Mouse (Mus musculus): ENCODE measurements around the gene Abca12. TPM values are rescaled to one million over a fixed set of nuclear protein-coding genes. Genes with fewer than 3 reads are reported as not detected.

The Abca12 gene
- total RNA-seq (2021), result not detected
- long read RNA-seq, experiment 1, result 0 reads
- long read RNA-seq, experiment 2, result 0 reads

GRCm38 (mm10) chr1:71414810-71415209 is at the start of gene Abca12:
Abca12 (minus strand) TSS chr1:71414910.
- no peak for DNase-seq (ENCODE audit: low spot score in 2 of 2)

GRCm38 (mm10) chr1:71457961-71458360 is 43.3 kb upstream of the Abca12 start:
- peak in 1 of 2 experiments; percentile 24 for DNase-seq (ENCODE audit: low spot score in 2 of 2)

GRCm38 (mm10) chr1:71447424-71447823 is 32.7 kb upstream of the Abca12 start:
- DNase-seq (ENCODE audit: low spot score in 2 of 2), result no peak

GRCm38 (mm10) chr1:71421741-71422333 is 7.1 kb upstream of the Abca12 start:
- no peak for DNase-seq (ENCODE audit: low spot score in 2 of 2)

- no peak for DNase-seq (ENCODE audit: low spot score in 2 of 2)
Measured at GRCm38 (mm10) chr1:71418467-71418866, 3.8 kb upstream of the Abca12 start.

GRCm38 (mm10) chr1:71417951-71418350 is 3.2 kb upstream of the Abca12 start:
- no peak for DNase-seq (ENCODE audit: low spot score in 2 of 2)

GRCm38 (mm10) chr1:71414084-71414483 is 626 bp downstream of the Abca12 start:
- DNase-seq (ENCODE audit: low spot score in 2 of 2), result no peak

- DNase-seq (ENCODE audit: low spot score in 2 of 2), result no peak
Measured at GRCm38 (mm10) chr1:71413114-71413513, 1.6 kb downstream of the Abca12 start.

- DNase-seq (ENCODE audit: low spot score in 2 of 2), result no peak
Measured at GRCm38 (mm10) chr1:71407711-71408110, 7.0 kb downstream of the Abca12 start.

GRCm38 (mm10) chr1:71397635-71398034 is 17.1 kb downstream of the Abca12 start:
- no peak for DNase-seq (ENCODE audit: low spot score in 2 of 2)

- DNase-seq (ENCODE audit: low spot score in 2 of 2), result no peak
Measured at GRCm38 (mm10) chr1:71396105-71396504, 18.6 kb downstream of the Abca12 start.

- no peak for DNase-seq (ENCODE audit: low spot score in 2 of 2)
Measured at GRCm38 (mm10) chr1:71394177-71394576, 20.5 kb downstream of the Abca12 start.

- no peak for DNase-seq (ENCODE audit: low spot score in 2 of 2)
Measured at GRCm38 (mm10) chr1:71393489-71393888, 21.2 kb downstream of the Abca12 start.

- no peak for DNase-seq (ENCODE audit: low spot score in 2 of 2)
Measured at GRCm38 (mm10) chr1:71392463-71392862, 22.2 kb downstream of the Abca12 start.

GRCm38 (mm10) chr1:71386593-71386992 is 28.1 kb downstream of the Abca12 start:
- no peak for DNase-seq (ENCODE audit: low spot score in 2 of 2)

GRCm38 (mm10) chr1:71384098-71384497 is 30.6 kb downstream of the Abca12 start:
- DNase-seq (ENCODE audit: low spot score in 2 of 2), result no peak

- DNase-seq (ENCODE audit: low spot score in 2 of 2), result no peak
Measured at GRCm38 (mm10) chr1:71373090-71373489, 41.6 kb downstream of the Abca12 start.

- DNase-seq (ENCODE audit: low spot score in 2 of 2), result no peak
Measured at GRCm38 (mm10) chr1:71370266-71370665, 44.4 kb downstream of the Abca12 start.

- no peak for DNase-seq (ENCODE audit: low spot score in 2 of 2)
Measured at GRCm38 (mm10) chr1:71367770-71368169, 46.9 kb downstream of the Abca12 start.

GRCm38 (mm10) chr1:71342861-71343554 is 71.7 kb downstream of the Abca12 start:
- no peak for DNase-seq (ENCODE audit: low spot score in 2 of 2)

GRCm38 (mm10) chr1:71342261-71342594 is 72.5 kb downstream of the Abca12 start:
- no peak for DNase-seq (ENCODE audit: low spot score in 2 of 2)

- no peak for DNase-seq (ENCODE audit: low spot score in 2 of 2)
Measured at GRCm38 (mm10) chr1:71341370-71342260, 73.1 kb downstream of the Abca12 start.

Measured in adrenal gland, adult 18-20 months (tissue).